Mouse (Mus musculus): ENCODE results near the gene Soat2.

- TF ChIP-seq CTCF (IDR thresholded peaks at IDR 0.05; ENCODE audit: insufficient read depth, low read depth, low read length) (no peak), POLR2A (IDR thresholded peaks at IDR 0.05; ENCODE audit: insufficient read depth, low read depth, low read length) (no peak)
These were observed 17.3 kb downstream of the Soat2 start for GRCm38 (mm10) chr15:102167620-102168021.

Data from olfactory bulb, adult 2 months (tissue).